Mouse (Mus musculus) splenic B cell, adult 2 months (primary cell): ENCODE results near the gene Car11.

Experiments used
- DNase-seq: peaks from one replicate; pipeline ENCODE4 v3.0.0-alpha.2; 2011; ENCODE audit warnings: low read depth, low spot score
- H3K27me3 ChIP-seq: 2 replicates; pipeline ENCODE4 v1.6.1; 2012; ENCODE audit warnings: mild to moderate bottlenecking, low read length, moderate library complexity, mixed read lengths; ENCODE audit not compliant: control insufficient read depth, poor library complexity, insufficient read depth, severe bottlenecking
- H3K36me3 ChIP-seq: 2 replicates; pipeline ENCODE4 v1.6.1; 2012; ENCODE audit warnings: mild to moderate bottlenecking, low read length, moderate library complexity, mixed read lengths; ENCODE audit not compliant: control insufficient read depth, poor library complexity, insufficient read depth, severe bottlenecking

The Car11 gene

DNA sequence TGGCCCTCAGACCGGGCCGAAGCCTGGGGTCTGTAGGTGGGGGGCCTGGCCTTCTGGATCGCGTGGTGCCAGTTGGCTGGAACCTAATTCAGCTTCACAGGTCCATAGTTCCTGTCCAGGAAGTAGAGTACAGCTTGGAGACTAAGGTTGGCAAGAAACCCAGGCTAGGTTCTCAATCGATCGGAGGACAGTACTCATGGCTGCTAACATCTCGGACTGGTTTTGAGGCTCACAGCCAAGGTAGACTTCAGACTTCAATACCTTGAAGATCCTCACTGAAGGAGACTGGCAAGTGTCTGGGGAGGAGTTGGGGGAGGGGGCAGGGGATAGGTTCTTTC lies 21.6 kb downstream of the Car11 start:
- Histone ChIP-seq H3K36me3 (peaks cover 9% of the 10 kb centered on the region), H3K27me3 (no peaks in the 10 kb centered on the region)
- no peak for DNase-seq

DNA sequence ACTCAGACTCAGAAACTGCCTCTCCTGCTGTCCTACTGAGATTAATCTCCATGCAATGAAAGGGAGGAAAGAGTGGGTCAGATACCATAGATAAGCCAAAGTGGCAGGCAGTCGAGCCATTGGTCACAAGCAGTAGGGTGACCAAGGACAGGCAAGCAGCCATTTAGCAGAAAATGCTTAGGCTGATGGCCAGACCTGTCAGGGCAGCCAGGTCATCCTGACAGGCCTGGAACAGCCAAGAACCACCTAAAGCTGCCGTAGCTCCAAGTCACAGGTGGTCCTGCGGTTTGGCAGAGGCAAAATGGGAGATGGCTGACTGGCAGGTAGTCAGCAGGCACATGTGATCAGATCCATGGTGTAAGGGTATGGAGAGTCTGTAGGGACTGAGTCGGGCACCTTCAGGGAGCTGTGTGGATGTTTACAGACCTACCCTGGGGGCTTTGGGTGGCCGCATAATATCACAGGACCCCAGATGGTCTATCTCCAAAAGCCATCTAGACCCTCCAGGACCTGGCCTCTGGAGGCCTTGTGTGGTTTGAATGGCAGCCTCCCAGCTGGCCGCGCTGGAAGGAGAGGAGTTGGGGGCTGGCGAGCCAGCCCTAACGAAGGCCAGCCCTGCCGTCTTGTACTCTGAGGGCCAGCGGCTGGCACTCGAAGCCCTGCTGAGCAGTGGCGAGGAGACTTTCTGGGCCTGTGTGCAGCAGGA lies 22.2 kb downstream of the Car11 start:
- DNase-seq = no peak
- Histone ChIP-seq H3K27me3 (no peaks in the 10 kb centered on the region), H3K36me3 (peaks cover 9% of the 10 kb centered on the region)

DNA sequence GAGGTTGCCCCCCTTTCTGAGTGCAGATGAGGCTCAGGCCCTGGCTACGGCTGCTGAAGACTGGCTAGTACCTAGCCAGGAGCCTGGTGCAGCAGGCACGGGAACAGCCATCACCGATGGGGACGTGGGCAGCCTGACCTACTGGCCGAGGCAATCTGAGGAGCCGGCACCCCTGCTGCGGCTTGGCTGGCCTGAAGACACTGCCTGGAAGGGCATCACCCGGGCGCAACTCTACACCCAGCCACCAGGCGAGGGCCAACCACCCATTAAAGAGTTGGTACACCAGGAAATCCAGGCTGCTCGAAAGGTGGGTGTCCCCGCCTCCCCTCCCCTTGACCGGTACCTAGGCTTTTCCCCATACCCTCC lies 22.7 kb downstream of the Car11 start:
- H3K36me3 ChIP-seq = peaks cover 9% of the 10 kb centered on the region
- DNase-seq = no peak

DNA sequence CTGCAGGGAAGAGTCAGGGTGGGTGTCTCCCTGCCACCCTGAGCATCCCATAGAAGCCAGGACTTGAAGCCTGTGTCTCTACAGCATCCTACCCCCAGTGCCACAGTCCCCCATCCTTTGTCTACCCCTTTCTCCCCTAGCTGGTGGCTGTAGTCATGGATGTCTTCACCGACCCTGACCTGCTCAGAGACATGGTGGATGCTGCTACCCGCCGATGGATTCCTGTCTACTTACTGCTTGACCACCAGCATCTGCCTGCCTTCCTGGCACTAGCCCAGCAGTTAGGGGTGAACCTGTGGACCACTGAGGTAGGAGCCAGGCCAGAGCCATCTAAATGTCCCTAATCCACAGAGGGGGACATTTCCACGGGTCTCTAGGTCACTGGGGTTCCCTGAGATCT lies 23.7 kb downstream of the Car11 start:
- Histone ChIP-seq H3K27me3 (no peaks in the 10 kb centered on the region), H3K36me3 (peaks cover 9% of the 10 kb centered on the region)
- DNase-seq = no peak

More for the DNA sequence above, 22.7 kb downstream of the Car11 start:
- no peaks in the 10 kb centered on the region for H3K27me3 ChIP-seq

DNA sequence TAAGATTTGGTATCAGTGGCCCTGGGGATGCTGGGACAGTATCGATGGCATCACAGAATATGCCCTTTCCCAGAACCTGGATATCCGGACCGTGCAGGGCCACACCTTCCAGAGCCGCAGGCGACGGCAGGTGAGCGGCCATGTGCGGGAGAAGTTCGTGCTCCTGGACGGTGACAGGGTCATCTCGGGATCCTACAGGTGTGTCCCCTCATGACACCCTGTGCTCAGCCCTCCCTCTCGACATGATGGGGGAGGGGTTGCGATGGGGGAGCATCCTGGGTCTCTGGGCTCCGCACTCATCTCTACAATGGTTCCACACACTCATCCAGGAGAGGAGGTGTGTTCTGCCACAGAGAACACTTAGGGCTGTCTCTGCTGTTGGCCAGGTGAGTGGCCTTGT lies 24.1 kb downstream of the Car11 start:
- H3K36me3 ChIP-seq = peaks cover 9% of the 10 kb centered on the region
- DNase-seq = no peak

DNA sequence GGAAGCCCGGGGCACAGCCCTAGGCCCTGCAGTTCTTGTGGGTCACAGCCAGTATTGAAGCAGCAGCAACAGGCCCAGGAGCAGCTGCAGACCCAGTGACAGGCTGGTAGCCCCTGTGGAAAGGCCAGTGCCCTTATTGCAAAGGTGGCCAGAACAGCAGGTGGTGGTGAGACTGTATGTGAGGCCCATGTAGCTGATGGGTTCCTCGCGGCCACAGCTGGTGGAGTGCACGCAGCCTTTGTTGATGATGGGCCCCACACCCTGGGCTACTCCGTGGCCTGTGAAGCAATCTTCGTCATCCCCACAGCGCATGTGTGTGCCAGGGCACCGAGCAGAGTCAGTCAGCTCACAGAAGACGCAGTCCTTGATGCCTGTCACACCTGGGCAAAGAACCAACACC lies 25.5 kb downstream of the Car11 start:
- H3K27me3 ChIP-seq = no peaks in the 10 kb centered on the region
- H3K36me3 ChIP-seq = peaks cover 3% of the 10 kb centered on the region
- DNase-seq = no peak

More for the DNA sequence above, 24.1 kb downstream of the Car11 start:
- H3K27me3 ChIP-seq = no peaks in the 10 kb centered on the region

DNA sequence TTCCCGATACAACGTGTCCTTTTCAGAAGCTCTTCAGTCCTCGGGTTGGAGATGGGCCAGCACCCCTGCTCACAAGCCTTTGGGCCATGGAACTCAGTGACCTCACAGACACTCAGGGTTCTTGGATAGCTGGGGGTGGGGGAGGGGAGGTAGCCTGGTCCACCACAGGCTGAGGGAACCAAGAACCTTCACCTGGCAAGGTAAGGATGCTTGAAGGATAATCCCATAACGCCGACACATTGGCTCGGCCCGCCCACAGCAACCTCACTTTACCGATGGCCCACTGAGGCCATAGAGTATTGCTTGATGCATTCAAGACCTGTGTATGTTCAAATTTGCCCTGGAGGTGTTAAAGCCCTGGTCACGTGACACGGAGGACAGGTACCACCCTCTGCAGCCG lies 26.1 kb downstream of the Car11 start, which contains the start of gene Spaca4:
TSS of gene Spaca4 (minus strand) at position 101 of the 400 bp plus-strand sequence.
- Histone ChIP-seq H3K36me3 (peaks cover 2% of the 10 kb centered on the region), H3K27me3 (no peaks in the 10 kb centered on the region)
- no peak for DNase-seq

DNA sequence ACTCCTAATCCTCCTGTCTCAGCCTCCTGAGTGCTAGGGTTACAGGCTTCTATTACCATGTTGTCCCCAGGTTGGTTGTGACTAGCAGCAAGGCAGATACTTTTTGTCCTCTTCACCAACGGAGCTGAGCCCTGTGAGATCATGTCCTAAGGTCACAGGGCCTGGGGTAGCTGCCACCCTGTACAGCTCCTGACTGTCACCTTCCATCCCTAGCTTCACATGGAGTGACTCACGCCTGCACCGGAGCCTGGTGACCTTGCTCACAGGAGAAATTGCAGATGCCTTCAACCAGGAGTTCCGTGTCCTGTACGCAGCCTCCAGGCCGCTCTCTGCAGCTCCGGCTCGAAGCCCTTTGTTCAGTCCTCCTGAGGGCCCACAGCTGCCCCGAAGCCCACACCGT lies 26.8 kb downstream of the Car11 start:
- H3K36me3 ChIP-seq = no peaks in the 10 kb centered on the region; the same call in 1 of the 2 replicates
- no peaks in the 10 kb centered on the region for H3K27me3 ChIP-seq
- DNase-seq = no peak

DNA sequence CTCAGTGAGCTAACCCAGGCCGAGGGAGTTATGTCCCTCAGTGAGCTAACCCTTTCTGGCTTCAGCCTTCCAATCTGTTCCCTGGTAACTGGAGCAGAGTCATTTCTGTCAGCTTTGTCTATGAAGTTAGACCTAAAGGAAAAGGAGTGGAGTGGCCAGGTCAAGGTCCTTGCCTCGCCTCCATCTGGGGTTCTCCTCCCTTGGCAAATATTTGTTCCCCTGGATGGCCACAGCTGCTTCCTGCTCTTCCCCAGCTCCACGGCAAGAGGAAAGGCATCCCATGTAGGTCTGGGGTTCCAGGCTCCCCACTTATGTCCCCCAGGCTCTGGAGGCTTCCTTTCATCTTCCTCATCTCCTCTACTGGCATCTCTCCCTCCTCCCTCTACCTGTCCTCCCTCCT lies 28.0 kb downstream of the Car11 start:
- Histone ChIP-seq H3K36me3 (no peaks in the 10 kb centered on the region; the same call in 1 of the 2 replicates), H3K27me3 (no peaks in the 10 kb centered on the region)
- DNase-seq = no peak

DNA sequence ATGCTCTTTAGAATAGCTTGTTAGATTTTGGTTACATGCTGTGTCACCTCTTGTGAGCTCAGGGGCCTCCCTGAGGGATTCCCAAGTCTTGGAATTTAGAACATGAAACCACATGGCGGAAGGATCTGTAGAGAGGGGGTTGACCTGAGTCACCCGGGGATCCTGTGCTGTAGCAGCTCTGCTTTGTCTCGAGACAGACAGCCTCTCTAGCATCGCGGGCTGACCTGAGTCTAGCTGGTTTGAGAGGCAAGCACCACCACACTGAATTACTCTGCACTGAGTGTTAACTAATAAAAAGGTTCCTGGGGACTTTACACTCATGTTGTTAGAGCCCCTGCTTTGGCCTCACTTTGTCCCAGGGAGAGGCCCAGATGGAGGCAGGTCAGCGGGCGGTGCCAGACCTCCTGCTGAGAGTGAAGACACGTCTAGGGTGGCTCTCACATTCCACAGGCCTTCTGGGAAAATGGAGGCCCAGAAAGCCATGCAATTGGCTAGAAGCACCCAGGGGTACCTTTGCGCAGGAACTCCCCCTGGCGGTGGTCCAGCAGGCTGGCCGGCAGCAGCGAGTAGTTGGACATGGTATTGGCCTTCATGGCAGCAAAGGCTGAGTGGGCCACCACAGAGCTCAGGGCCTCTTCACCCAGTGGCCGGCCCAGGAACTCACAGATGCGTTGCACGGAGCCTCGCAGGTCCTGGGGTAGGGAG lies 31.2 kb downstream of the Car11 start:
- DNase-seq = peak; percentile 49
- no peaks in the 10 kb centered on the region for H3K27me3 ChIP-seq
- H3K36me3 ChIP-seq = no peaks in the 10 kb centered on the region

DNA sequence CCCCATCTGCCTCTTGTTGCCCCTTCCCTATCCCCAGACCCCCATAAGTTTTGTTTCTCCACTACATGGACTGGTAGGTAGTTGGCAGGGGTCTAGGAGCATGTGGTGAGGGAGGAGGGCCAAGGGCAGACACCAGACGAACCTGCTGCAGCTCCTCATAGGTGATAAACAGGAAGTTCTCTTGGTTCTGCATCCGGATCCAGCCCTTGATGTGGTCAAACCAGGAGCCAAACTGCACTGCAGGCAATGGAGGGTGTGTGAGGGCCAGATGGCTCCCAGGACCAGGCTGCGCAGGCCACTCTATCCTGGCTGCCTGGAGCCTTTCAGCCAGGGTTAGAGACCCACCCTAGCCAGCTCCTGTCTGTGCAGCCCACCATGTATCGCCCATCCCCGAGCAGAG lies 33.8 kb downstream of the Car11 start:
- DNase-seq = no peak

DNA sequence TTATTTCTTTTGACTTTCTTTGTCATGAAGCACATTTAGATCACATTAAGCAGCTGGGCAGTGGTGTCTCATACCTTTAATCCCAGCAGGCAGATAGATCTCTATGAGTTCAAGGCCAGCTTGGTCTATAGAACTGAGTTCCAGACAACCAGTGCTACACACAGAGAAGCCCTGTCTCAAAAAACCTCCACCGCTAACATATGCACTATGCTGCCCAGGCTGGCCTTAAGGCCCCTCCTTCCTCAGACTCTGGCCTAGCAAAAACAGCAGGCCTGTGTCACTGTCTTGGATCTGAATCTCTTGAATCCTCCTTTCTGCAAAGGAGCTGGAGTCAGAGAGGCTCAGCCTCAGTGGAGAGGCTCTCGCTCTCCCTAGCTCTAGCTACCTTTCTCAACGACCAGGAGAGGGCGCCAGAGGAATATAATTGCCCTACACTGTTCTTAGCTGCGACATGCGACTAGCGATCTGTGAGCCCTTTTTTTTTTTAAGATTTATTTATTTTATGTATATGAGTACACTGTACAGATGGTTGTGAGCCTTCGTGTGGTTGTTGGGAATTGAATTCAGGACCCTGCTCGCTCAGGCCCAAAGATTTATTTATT lies 39.6 kb downstream of the Car11 start:
- Histone ChIP-seq H3K27me3 (no peaks in the 10 kb centered on the region), H3K36me3 (no peaks in the 10 kb centered on the region)
- peak; percentile 96 for DNase-seq

More for the DNA sequence above, 33.8 kb downstream of the Car11 start:
- Histone ChIP-seq H3K27me3 (no peaks in the 10 kb centered on the region), H3K36me3 (no peaks in the 10 kb centered on the region)

DNA sequence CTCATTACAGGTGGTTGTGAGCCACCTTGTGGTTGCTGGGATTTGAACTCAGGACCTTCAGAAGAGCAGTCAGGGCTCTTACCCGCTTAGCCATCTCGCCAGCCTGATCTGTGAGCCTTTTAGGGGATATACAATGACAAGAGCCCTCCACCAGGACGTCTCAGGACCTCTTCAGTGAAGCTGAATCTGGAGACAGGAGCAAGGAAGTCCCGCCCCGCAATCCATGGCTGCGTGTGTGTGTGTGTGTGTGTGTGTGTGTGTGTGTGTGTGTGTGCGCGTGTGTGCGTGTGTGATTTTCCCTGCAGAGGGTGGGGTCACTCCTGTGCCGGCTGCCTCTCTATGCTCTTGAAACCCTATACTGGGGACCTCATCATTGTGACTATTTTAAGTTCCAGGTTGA lies 40.2 kb downstream of the Car11 start:
- Histone ChIP-seq H3K36me3 (no peaks in the 10 kb centered on the region), H3K27me3 (no peaks in the 10 kb centered on the region)
- peak; percentile 36 for DNase-seq

DNA sequence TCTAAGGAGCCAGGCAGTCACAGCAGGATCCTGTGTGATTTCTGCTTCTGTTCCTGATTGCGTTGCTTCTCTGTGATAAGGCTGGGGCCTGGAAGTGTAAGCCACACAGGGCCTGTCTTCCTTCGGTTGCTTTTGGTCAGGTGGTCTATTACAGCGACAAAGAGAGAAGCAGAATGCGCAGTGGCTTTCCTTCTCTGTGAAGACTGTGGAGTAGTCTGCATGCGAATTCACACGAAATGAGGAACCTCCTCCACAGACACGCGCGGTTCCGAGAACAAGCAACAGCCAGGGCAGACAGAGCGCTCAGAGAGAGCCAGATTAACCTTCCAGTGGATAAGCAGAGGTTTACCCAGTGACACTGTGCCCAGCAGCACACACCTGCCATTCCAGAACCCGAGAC lies 41.7 kb downstream of the Car11 start:
- Histone ChIP-seq H3K36me3 (no peaks in the 10 kb centered on the region), H3K27me3 (no peaks in the 10 kb centered on the region)
- peak; percentile 45 for DNase-seq

DNA sequence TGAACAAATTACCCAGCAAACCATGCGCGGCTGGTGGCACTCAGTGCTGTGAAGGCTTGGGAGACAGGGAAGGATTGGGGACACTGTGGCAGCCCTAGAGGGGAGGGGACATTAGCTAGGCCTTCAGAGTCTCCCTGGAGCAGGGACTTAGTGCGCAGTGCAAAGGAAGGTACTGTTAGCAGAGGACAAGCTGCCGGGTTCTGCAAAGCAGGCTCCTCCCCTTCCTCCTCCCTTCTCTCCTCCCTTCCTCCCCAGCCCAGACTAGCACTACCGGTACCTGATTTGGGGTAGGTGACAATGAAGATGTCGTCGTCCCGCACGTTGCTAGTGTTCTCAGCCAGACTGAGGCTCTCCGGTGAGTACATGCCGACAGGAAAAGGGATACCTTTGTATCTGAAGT lies 42.1 kb downstream of the Car11 start:
- DNase-seq = peak; percentile 80
- Histone ChIP-seq H3K36me3 (no peaks in the 10 kb centered on the region), H3K27me3 (no peaks in the 10 kb centered on the region)
